Mouse (Mus musculus) testis, adult 2 months (tissue): Measurements from ENCODE around the gene Fas.

ENCODE experiments used
- CTCF ChIP-seq: fragments of 200-500 bp; IDR thresholded peaks from 2 replicates; pipeline ENCODE4 v1.5.1; 2012; ENCODE audit warnings: low read depth, mild to moderate bottlenecking, inconsistent platforms, low read length, moderate library complexity; ENCODE audit not compliant: control insufficient read depth, insufficient read depth, insufficient replicate concordance
- POLR2A ChIP-seq: fragments of 200-500 bp; IDR thresholded peaks from 2 replicates; pipeline ENCODE4 v1.6.1; 2012; ENCODE audit warnings: low read depth, mild to moderate bottlenecking, inconsistent platforms, low read length, moderate library complexity; ENCODE audit not compliant: control insufficient read depth

DNA sequence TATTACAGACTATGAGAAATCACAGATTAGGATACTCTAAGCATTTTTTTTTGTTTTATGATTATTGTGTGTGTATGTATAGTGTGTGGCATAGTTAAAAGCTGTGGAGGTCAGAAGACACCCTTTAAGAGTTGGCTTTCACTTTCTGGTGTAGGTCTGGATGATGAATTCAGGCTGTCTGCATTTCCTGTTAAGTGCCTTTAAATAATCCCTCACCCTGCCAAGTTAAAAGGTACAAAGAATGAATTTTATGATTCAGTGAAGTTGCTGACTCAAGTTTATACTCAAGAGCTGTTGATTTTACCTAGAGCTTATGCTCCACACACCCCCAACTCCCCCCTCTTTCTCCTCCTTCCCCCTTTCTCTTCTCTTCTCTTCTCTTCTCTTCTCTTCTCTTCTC lies 3.2 kb upstream of the Fas start:
- no peak for TF ChIP-seq CTCF
- no peak for TF ChIP-seq POLR2A
